Mouse (Mus musculus): ENCODE measurements around the gene BC017158.

The BC017158 gene

GRCm38 (mm10) chr7:128235481-128235880 lies 62.5 kb downstream of the BC017158 start:
- no peak for DNase-seq (ENCODE audit: low spot score in 2 of 2)

DNA sequence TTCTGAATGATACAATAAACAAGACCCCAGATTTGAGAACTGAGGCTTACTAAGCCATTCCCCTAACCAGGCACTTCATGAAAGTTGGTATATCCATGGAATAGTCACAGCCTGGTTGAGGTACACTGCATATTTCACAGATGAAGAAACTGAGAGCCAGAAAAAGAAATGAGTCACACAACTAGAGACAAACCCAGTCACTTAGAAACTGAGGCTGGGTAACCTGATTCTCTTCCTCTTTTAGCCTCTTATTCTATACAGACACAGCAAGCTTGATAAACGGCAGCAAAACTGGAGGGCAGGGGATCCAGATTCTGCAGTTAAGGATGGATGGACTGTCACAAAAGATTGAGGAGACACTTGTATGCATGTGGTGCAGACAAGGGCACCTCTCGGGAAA lies 63.2 kb downstream of the BC017158 start:
- no peak for DNase-seq (ENCODE audit: low spot score in 2 of 2)

DNA sequence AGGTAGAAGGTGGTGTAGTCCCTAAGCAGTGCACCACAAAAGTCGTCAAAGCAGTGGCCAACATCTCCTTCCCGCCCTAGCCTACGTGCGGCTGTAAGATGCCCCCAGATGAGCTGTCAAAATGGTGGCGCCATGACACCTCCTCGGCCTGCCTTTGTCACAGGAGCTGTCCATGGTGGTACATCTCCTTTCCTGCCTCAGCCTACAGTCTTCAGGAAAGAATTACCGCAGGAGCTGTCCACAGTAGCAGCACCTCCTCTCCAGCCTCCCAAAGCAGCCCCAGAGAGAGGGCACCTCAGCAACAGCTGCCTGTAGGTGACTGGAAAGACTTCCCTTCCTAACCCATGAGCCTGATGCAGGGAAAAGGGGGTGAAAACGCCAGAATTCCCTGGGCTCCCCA lies 66.2 kb downstream of the BC017158 start:
- no peak for DNase-seq (ENCODE audit: low spot score in 2 of 2)

Measured in left cerebral cortex, adult 9 months (tissue).